ENCODE assay signal across 9 mouse cellular contexts in the genomic region with DNA sequence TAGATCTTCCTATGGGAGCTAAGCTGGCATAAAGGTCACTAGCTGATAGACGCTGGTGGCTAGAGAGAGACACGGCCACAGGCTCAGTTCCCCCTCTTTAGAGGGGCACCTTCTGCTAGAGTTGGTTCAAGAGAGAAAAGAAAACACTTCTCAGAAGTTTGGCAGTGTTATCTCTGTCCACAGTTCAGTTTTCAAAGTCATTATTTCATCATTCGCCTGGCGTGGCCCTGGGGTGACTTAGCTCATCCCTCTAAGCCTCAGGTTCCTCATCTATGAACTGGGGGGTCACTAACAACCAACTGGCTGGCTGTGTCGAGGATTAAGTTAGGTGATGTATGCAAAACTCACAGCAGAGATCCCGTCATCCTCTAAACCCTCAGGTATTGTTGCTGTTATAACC.
"Had no signal": no experiment of that assay in that cellular context is flagged by ENCODE, and none has a peak within 500 bp of the region (broad histone marks: within the 10 kb centered on the region; RNA-seq: fewer than 3 reads in every experiment).

No protein-coding gene starts in this region.

- ATAC-seq: liver, postnatal 0 days; lung, postnatal 0 days; midbrain, embryonic 13.5 days; midbrain, embryonic 16.5 days had no signal

- DNase-seq: kidney, postnatal 10 days; kidney, postnatal 4 days; left cerebral cortex, postnatal 4 days; liver, postnatal 0 days; lung, embryonic 14.5 days; thymus, adult 2 months had no signal
